Mouse (Mus musculus): ENCODE results near the gene Mdfi.

- TF ChIP-seq CTCF (conservative IDR thresholded peaks at IDR 0.05; ENCODE audit: insufficient read depth, insufficient read length, low read depth, low read length) (no peak), POLR2A (IDR thresholded peaks at IDR 0.05; ENCODE audit: low read depth, low read length) (no peak)
Measured at GRCm38 (mm10) chr17:47780470-47780869, 54.0 kb downstream of the Mdfi start.
